Mouse (Mus musculus) spleen, postnatal 0 days (tissue): ENCODE data around the gene Echdc2. TPM values are rescaled to one million over a fixed set of nuclear protein-coding genes. Genes with fewer than 3 reads are reported as not detected.

Experiments
- polyA plus RNA-seq: library from polyadenylated mRNA; unstranded; fragments of >200 nt; fragmentation: Nextera tagmentation; extraction: Ambion mirVana; gene quantifications from 2 replicates; pipeline ENCODE4 v1.2.1, GENCODE M21; 2015

Echdc2 gene
- 2.8 and 3.4 TPM in 2 replicates for polyA plus RNA-seq

GRCm38 (mm10) chr4:108165152-108165895 is at the start of gene Echdc2:
Gene Echdc2 (plus strand): TSS chr4:108165437.

GRCm38 (mm10) chr4:108144880-108145279 is 20.4 kb upstream of the Echdc2 start, which contains the start of gene Scp2:
Gene Scp2 (minus strand): TSS chr4:108144998.

GRCm38 (mm10) chr4:108217332-108218179 is 52.3 kb downstream of the Echdc2 start, which contains the start of gene Zyg11a:
Gene Zyg11a (minus strand): TSS chr4:108218048.

Other genes starting within 250 kb of the Echdc2 start
- gene Cpt2, start 241.8 kb upstream of the Echdc2 start, polyA plus RNA-seq = 21.9 and 22.4 TPM in 2 replicates
- 0.08 and 0.25 TPM in 2 replicates for gene Slc1a7, start 197.1 kb upstream of the Echdc2 start, polyA plus RNA-seq
- gene Podn, start 69.0 kb upstream of the Echdc2 start, polyA plus RNA-seq = 1.5 and 2.7 TPM in 2 replicates
- 135 and 145 TPM in 2 replicates for gene Scp2, start 20.4 kb upstream of the Echdc2 start, polyA plus RNA-seq
- not detected in 2 replicates for gene Zyg11a, start 52.6 kb downstream of the Echdc2 start, polyA plus RNA-seq
- 4.3 and 5.2 TPM in 2 replicates for gene Zyg11b, start 135.7 kb downstream of the Echdc2 start, polyA plus RNA-seq
- gene Coa7, start 162.7 kb downstream of the Echdc2 start, polyA plus RNA-seq = 24.8 and 25.3 TPM in 2 replicates
- gene Shisal2a, start 217.9 kb downstream of the Echdc2 start, polyA plus RNA-seq = not detected in 2 replicates
- 11.6 and 13.9 TPM in 2 replicates for gene Gpx7, start 241.5 kb downstream of the Echdc2 start, polyA plus RNA-seq